Mouse (Mus musculus): ENCODE results near the gene Adarb1.

Adarb1 gene

GRCm38 (mm10) chr10:77380716-77381115 is 37.4 kb downstream of the Adarb1 start:
- WGBS, result 56% methylated on average over 6 of the region's 6 CpGs

- WGBS, result 90% methylated on average over 4 of the region's 4 CpGs
Observed at GRCm38 (mm10) chr10:77379199-77379598, 38.9 kb downstream of the Adarb1 start.

GRCm38 (mm10) chr10:77376056-77376455 is 42.0 kb downstream of the Adarb1 start:
- 65% methylated on average over 1 of the region's 1 CpGs for WGBS

- 73% methylated on average over 1 of the region's 1 CpGs for WGBS
Observed at GRCm38 (mm10) chr10:77374948-77375347, 43.1 kb downstream of the Adarb1 start.

- 75% methylated on average over 5 of the region's 5 CpGs for WGBS
Observed at GRCm38 (mm10) chr10:77374407-77374806, 43.7 kb downstream of the Adarb1 start.

GRCm38 (mm10) chr10:77370129-77370528 is 47.9 kb downstream of the Adarb1 start:
- WGBS, result 59% methylated on average over 5 of the region's 5 CpGs

- 40% methylated on average over 6 of the region's 6 CpGs for WGBS
Observed at GRCm38 (mm10) chr10:77367973-77368372, 50.1 kb downstream of the Adarb1 start.

- 80% methylated on average over 4 of the region's 4 CpGs for WGBS
Observed at GRCm38 (mm10) chr10:77366959-77367358, 51.1 kb downstream of the Adarb1 start.

- 56% methylated on average over 2 of the region's 2 CpGs for WGBS
Observed at GRCm38 (mm10) chr10:77365212-77365611, 52.9 kb downstream of the Adarb1 start.

GRCm38 (mm10) chr10:77360486-77360885 is 57.6 kb downstream of the Adarb1 start:
- WGBS, result 69% methylated on average over 2 of the region's 2 CpGs

- 75% methylated on average over 6 of the region's 6 CpGs for WGBS
Observed at GRCm38 (mm10) chr10:77357957-77358356, 60.1 kb downstream of the Adarb1 start.

GRCm38 (mm10) chr10:77353031-77353745 is 64.9 kb downstream of the Adarb1 start:
- 70% methylated on average over 6 of the region's 6 CpGs for whole genome bisulfite sequencing

GRCm38 (mm10) chr10:77342842-77343241 is 75.2 kb downstream of the Adarb1 start:
- 59% methylated on average over 3 of the region's 3 CpGs for WGBS

GRCm38 (mm10) chr10:77341059-77341458 is 77.0 kb downstream of the Adarb1 start:
- WGBS, result 68% methylated on average over 4 of the region's 4 CpGs

GRCm38 (mm10) chr10:77339871-77340341 is 78.2 kb downstream of the Adarb1 start:
- 28% methylated on average over 18 of the region's 18 CpGs for WGBS

- 79% methylated on average over 9 of the region's 9 CpGs for WGBS
Observed at GRCm38 (mm10) chr10:77333518-77333917, 84.6 kb downstream of the Adarb1 start.

GRCm38 (mm10) chr10:77329446-77330094 is 88.5 kb downstream of the Adarb1 start:
- 82% methylated on average over 11 of the region's 11 CpGs for WGBS

- 45% methylated on average over 6 of the region's 6 CpGs for WGBS
Observed at GRCm38 (mm10) chr10:77324716-77325115, 93.4 kb downstream of the Adarb1 start.

GRCm38 (mm10) chr10:77321611-77322010 is 96.5 kb downstream of the Adarb1 start:
- 78% methylated on average over 8 of the region's 8 CpGs for WGBS

- WGBS, result 81% methylated on average over 1 of the region's 1 CpGs
Observed at GRCm38 (mm10) chr10:77321001-77321400, 97.1 kb downstream of the Adarb1 start.

GRCm38 (mm10) chr10:77315682-77316081 is 102.4 kb downstream of the Adarb1 start:
- 57% methylated on average over 2 of the region's 2 CpGs for WGBS

- WGBS, result 76% methylated on average over 9 of the region's 9 CpGs
Observed at GRCm38 (mm10) chr10:77314711-77315266, 103.3 kb downstream of the Adarb1 start.

GRCm38 (mm10) chr10:77308978-77309377 is 109.1 kb downstream of the Adarb1 start:
- 58% methylated on average over 10 of the region's 10 CpGs for WGBS
